Mouse (Mus musculus) midbrain, embryonic 13.5 days (tissue): ENCODE data around the gene Nxpe3. TPM values are rescaled to one million over a fixed set of nuclear protein-coding genes. Genes with fewer than 3 reads are reported as not detected.

Source experiments
- ATAC-seq: fragments of 200-750 bp; cut with Nextera tagmentation; 2 replicates; pipeline ENCODE4 v1.8.0; 2017; ENCODE audit warnings: mild to moderate bottlenecking, moderate TSS enrichment, moderate library complexity
- H3K27ac ChIP-seq: fragments of 300-500 bp; sonication (generic); 2 replicates; pipeline ENCODE4 v1.5.1; 2015; ENCODE audit warnings: inconsistent platforms, mild to moderate bottlenecking, moderate library complexity
- H3K27me3 ChIP-seq: fragments of 300-500 bp; sonication (generic); 2 replicates; pipeline ENCODE4 v1.6.1; 2015; ENCODE audit warnings: mild to moderate bottlenecking, inconsistent platforms
- H3K36me3 ChIP-seq: fragments of 300-500 bp; sonication (generic); 2 replicates; pipeline ENCODE4 v1.6.1; 2015; ENCODE audit warnings: mild to moderate bottlenecking, inconsistent platforms
- H3K4me1 ChIP-seq: fragments of 300-500 bp; sonication (generic); replicated peaks from 2 replicates; pipeline ENCODE4 v1.6.1; 2015; ENCODE audit warnings: inconsistent platforms
- H3K4me2 ChIP-seq: fragments of 300-500 bp; sonication (generic); replicated peaks from 2 replicates; pipeline ENCODE4 v1.6.1; 2015; ENCODE audit warnings: moderate library complexity, mild to moderate bottlenecking, inconsistent platforms
- H3K4me3 ChIP-seq: fragments of 300-500 bp; sonication (generic); replicated peaks from 2 replicates; pipeline ENCODE4 v1.5.1; 2015; ENCODE audit warnings: mild to moderate bottlenecking, inconsistent platforms
- H3K9ac ChIP-seq: fragments of 300-500 bp; sonication (generic); replicated peaks from 2 replicates; pipeline ENCODE4 v1.6.1; 2015; ENCODE audit warnings: mild to moderate bottlenecking, inconsistent platforms
- H3K9me3 ChIP-seq: fragments of 300-500 bp; sonication (generic); 2 replicates; pipeline ENCODE4 v1.6.1; 2016; ENCODE audit warnings: mild to moderate bottlenecking, inconsistent platforms
- WGBS: fragments of 180-500 bp; shearing (Covaris S2); methylation state at CpG from one replicate; pipeline ENCODE4 v1.1.7; 2015; 5-methylcytosine and 5-hydroxymethylcytosine counted together
- polyA plus RNA-seq: library from polyadenylated mRNA; unstranded; fragments of >200 nt; fragmentation: Nextera tagmentation; extraction: Ambion mirVana; gene quantifications from 2 replicates; pipeline ENCODE4 v1.2.1, GENCODE M21; 2015

The Nxpe3 gene
- polyA plus RNA-seq, 1 experiment from 2014 or later: 1.5 TPM

DNA sequence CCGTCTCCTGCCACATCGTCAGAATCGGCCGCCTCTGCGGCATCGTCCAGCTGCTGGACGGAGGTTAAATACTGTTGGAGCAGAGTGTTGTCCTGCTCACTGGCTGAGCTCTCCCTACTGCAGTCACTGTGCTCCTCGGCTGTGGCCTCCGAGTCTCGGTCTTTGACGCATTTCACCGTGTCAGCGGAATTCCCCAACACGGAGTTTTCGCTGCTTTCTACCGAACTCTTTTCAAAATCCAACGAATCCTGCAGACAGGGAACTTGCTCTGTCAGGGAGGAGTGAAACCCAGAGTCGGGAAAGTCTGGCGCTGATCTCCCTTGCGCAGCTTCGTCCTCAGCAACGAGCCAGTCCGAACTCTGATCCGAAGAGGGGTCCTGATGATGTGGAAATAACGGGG, 10.3 kb upstream of the Nxpe3 start:
- WGBS: 92% methylated on average over 25 of the region's 25 CpGs
- no peak for ATAC-seq
- H3K9me3 ChIP-seq: no peaks in the 10 kb centered on the region
- H3K4me1 ChIP-seq: no peaks in the 10 kb centered on the region
- H3K9ac ChIP-seq: no peak overlapping the region
- H3K27me3 ChIP-seq: no peaks in the 10 kb centered on the region
- H3K4me3 ChIP-seq: no peak overlapping the region
- H3K36me3 ChIP-seq: peaks cover 47% of the 10 kb centered on the region
- no peak overlapping the region for H3K27ac ChIP-seq
- H3K4me2 ChIP-seq: no peak overlapping the region

- no peak for ATAC-seq
- peaks cover 31% of the 10 kb centered on the region for H3K36me3 ChIP-seq
- no peak overlapping the region for H3K27ac ChIP-seq
- H3K9ac ChIP-seq: no peak overlapping the region
- no peaks in the 10 kb centered on the region for H3K27me3 ChIP-seq
- H3K4me1 ChIP-seq: no peaks in the 10 kb centered on the region
- H3K9me3 ChIP-seq: no peaks in the 10 kb centered on the region
- 93% methylated on average over 14 of the region's 14 CpGs for WGBS
- H3K4me3 ChIP-seq: no peak overlapping the region
- no peak overlapping the region for H3K4me2 ChIP-seq
Measured at GRCm38 (mm10) chr16:55901839-55902756, 7.0 kb upstream of the Nxpe3 start.

GRCm38 (mm10) chr16:55898385-55899002, 3.4 kb upstream of the Nxpe3 start:
- Histone ChIP-seq H3K9ac (no peak overlapping the region), H3K9me3 (no peaks in the 10 kb centered on the region), H3K4me1 (peaks cover 13% of the 10 kb centered on the region), H3K27ac (no peak overlapping the region), H3K27me3 (no peaks in the 10 kb centered on the region), H3K4me3 (no peak overlapping the region), H3K4me2 (no peak overlapping the region), H3K36me3 (peaks cover 3% of the 10 kb centered on the region; the same call in 1 of the 2 replicates)
- 80% methylated on average over 9 of the region's 9 CpGs for WGBS
- no peak for ATAC-seq

DNA sequence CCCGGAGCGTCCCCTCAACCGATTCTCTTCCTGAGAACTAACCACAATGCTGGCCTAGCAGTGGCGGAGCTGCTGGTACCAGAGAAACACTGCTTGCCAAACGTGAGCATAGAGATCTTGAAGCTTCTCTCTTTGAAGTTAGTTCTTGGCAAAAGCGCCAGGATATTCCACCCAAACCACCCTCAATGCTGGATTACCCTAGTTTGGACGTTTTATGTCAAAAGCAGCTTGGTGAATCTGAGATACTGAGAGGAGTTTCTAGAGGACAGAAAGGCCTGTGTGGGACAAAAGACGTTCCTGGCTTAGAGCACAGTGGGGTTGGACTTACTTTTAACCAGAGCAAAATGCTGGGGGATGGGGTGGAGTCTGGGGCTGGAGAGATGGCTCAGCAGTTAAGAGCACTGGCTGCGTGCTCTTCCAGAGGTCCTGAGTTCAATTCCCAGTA, 588 bp upstream of the Nxpe3 start:
- 3% methylated on average over 9 of the region's 9 CpGs for WGBS
- ATAC-seq: peak; percentile 20

DNA sequence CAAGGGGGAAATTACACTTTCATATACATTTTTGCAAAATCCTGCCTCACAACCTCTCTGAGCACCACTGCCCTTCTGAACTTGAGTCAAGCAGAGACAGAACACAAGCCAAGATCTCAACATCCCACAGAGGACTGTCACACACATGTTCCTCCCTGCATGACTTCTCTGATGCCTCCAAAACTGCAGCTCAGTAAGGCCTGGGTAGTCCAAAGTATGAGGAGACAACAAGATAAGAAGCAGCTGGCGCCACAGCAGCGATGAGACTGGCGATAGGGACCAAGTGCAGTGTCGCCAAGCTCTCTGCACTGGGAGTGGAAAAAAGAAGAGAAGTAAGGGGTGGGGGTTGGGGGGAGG, 571 bp downstream of the Nxpe3 start:
- Histone ChIP-seq H3K27me3 (no peaks in the 10 kb centered on the region), H3K4me2 (peak overlapping the region; percentile 79), H3K4me1 (peaks cover 13% of the 10 kb centered on the region), H3K36me3 (peaks cover 10% of the 10 kb centered on the region), H3K9ac (peak overlapping the region; percentile 84), H3K4me3 (peak overlapping the region; percentile 78), H3K9me3 (no peaks in the 10 kb centered on the region), H3K27ac (peak overlapping the region; percentile 90)
- WGBS: 0% methylated on average over 4 of the region's 4 CpGs
- no peak for ATAC-seq

More for the DNA sequence above, 588 bp upstream of the Nxpe3 start:
- peaks cover 13% of the 10 kb centered on the region for H3K4me1 ChIP-seq
- H3K9me3 ChIP-seq: no peaks in the 10 kb centered on the region
- peak overlapping the region; percentile 78 for H3K4me3 ChIP-seq
- H3K36me3 ChIP-seq: no peaks in the 10 kb centered on the region; the same call in 1 of the 2 replicates
- H3K4me2 ChIP-seq: peak overlapping the region; percentile 79
- no peaks in the 10 kb centered on the region for H3K27me3 ChIP-seq
- peak overlapping the region; percentile 84 for H3K9ac ChIP-seq
- peak overlapping the region; percentile 90 for H3K27ac ChIP-seq

DNA sequence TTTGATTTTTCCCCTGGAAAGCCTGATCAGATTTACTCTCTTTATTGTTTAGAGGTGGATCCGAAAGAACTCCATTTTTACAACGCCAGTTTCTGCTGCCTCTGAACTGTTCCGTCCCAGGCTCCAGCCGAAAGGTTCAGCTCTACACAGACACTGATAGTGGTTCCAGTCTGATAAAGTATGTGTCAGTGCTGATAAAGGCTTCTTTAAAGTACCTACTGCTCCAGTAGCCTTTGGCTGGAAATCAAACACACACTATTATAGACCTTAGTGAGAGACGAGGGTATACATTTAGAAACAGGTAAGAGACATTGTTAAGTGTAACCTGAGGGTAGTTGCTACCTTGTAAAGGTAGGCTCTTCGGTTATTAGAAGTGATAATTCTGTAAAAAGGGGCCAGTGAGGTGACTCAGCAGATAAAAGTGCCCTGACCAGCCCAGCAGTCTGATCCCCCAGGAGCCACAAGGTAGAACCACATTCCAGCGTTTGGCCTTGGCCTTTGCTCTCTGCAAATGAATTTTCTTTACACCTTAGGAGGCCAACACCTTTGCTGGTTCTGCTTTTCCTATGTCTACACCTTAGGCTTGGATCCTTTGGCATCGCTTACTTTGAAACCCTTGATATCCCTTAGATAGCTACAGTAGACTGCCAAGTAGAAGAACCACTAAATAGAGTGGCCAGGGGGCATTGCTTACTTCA, 1.5 kb downstream of the Nxpe3 start:
- Histone ChIP-seq H3K4me3 (peak overlapping the region; percentile 78; the same call in 1 of the 2 replicates), H3K27me3 (no peaks in the 10 kb centered on the region), H3K4me1 (peaks cover 13% of the 10 kb centered on the region), H3K27ac (no peak overlapping the region), H3K9ac (no peak overlapping the region), H3K4me2 (peak overlapping the region; percentile 79; the same call in 1 of the 2 replicates), H3K36me3 (peaks cover 16% of the 10 kb centered on the region), H3K9me3 (no peaks in the 10 kb centered on the region)
- ATAC-seq: no peak
- WGBS: 91% methylated on average over 8 of the region's 8 CpGs

DNA sequence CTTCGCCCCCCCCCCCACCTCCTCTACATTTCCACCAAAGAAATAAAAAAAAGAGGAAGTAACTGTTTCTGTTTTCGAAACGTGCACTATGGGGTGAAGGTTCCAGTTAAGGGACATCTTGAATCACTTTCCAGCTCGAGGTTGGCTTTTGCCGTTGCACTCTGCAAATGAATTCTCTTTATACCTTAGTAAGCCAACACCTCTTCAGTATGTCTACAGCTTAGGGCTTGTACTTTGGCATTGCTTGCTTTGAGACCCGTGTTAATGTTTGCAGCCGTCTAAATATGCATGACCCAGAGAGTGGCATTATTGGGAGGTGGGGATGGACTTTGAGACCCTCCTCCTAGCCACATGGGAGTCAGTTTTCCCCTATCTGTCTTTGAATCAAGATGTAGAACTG, 2.6 kb downstream of the Nxpe3 start:
- Histone ChIP-seq H3K27me3 (no peaks in the 10 kb centered on the region), H3K36me3 (peaks cover 22% of the 10 kb centered on the region), H3K9ac (no peak overlapping the region), H3K4me2 (no peak overlapping the region), H3K4me3 (no peak overlapping the region), H3K9me3 (no peaks in the 10 kb centered on the region), H3K27ac (no peak overlapping the region), H3K4me1 (peaks cover 13% of the 10 kb centered on the region)
- WGBS: 77% methylated on average over 7 of the region's 7 CpGs
- ATAC-seq: no peak

DNA sequence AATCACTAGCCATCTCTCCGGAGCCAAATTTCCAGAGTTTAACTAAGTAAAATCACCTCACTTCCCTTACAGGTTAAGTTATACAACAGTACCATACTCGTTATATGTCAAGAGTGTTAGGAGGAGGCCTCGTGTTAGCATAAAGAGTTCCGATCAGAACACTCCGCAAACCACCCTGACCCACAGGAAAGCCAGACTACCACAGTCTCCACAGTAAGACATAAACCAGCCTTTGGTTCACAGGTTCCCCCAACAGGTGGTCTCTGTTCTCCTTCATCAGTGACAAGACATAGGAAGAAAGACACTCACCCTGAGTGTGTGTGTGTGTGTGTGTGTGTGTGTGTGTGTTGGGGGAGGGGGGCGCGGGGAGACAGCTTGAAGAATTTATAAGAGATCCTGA, 3.7 kb downstream of the Nxpe3 start:
- Histone ChIP-seq H3K36me3 (peaks cover 22% of the 10 kb centered on the region), H3K4me1 (peaks cover 13% of the 10 kb centered on the region), H3K9ac (no peak overlapping the region), H3K4me3 (no peak overlapping the region), H3K4me2 (no peak overlapping the region), H3K27ac (no peak overlapping the region), H3K9me3 (no peaks in the 10 kb centered on the region), H3K27me3 (no peaks in the 10 kb centered on the region)
- WGBS: 97% methylated on average over 7 of the region's 7 CpGs
- no peak for ATAC-seq

- Histone ChIP-seq H3K27me3 (no peaks in the 10 kb centered on the region), H3K9ac (no peak overlapping the region), H3K36me3 (peaks cover 22% of the 10 kb centered on the region), H3K9me3 (no peaks in the 10 kb centered on the region), H3K27ac (no peak overlapping the region), H3K4me2 (no peak overlapping the region), H3K4me1 (peaks cover 11% of the 10 kb centered on the region), H3K4me3 (no peak overlapping the region)
- ATAC-seq: no peak
- WGBS: 94% methylated on average over 19 of the region's 19 CpGs
Measured at GRCm38 (mm10) chr16:55890346-55891136, 4.5 kb downstream of the Nxpe3 start.

GRCm38 (mm10) chr16:55889451-55889850, 5.6 kb downstream of the Nxpe3 start:
- no peak for ATAC-seq
- Histone ChIP-seq H3K4me2 (no peak overlapping the region), H3K4me3 (no peak overlapping the region), H3K36me3 (peaks cover 25% of the 10 kb centered on the region), H3K27me3 (no peaks in the 10 kb centered on the region), H3K27ac (no peak overlapping the region), H3K9me3 (no peaks in the 10 kb centered on the region), H3K4me1 (peaks cover 9% of the 10 kb centered on the region), H3K9ac (no peak overlapping the region)
- WGBS: 94% methylated on average over 3 of the region's 3 CpGs

GRCm38 (mm10) chr16:55888584-55888960, 6.5 kb downstream of the Nxpe3 start:
- no peak overlapping the region for H3K9ac ChIP-seq
- no peaks in the 10 kb centered on the region for H3K27me3 ChIP-seq
- WGBS: 85% methylated on average over 3 of the region's 3 CpGs
- no peak overlapping the region for H3K4me3 ChIP-seq
- H3K4me1 ChIP-seq: peaks cover under 1% of the 10 kb centered on the region; the same call in 1 of the 2 replicates
- H3K27ac ChIP-seq: no peak overlapping the region
- no peaks in the 10 kb centered on the region for H3K9me3 ChIP-seq
- H3K4me2 ChIP-seq: no peak overlapping the region
- no peak for ATAC-seq
- H3K36me3 ChIP-seq: peaks cover 31% of the 10 kb centered on the region
